Mouse (Mus musculus) heart, adult 9 months (tissue): ENCODE measurements around the gene Ercc6.

Experiments used
- DNase-seq, 2 experiments: peaks; one replicate each; pipeline ENCODE4 v3.0.0; 2022; ENCODE audit warnings: low spot score in 2 of 2

Ercc6 gene

DNA sequence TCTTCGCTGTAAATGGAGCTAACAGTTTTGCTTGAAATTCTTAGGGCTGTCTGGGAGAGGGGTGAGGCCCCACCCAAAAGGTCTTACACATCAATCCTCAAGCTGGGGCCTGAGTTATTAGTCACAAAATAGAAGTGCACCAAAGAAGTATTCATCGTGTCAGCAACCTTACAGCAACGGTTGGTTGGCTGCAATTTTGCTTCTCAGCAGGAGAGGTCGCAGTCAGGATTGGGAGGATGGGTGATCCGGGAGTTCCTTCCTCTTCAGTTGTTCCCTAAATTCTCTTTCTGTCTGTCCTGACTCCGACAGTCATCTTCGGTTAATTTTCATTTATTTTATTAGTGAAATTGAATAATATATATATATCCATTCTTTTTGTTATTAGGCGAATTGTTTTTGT lies 59.2 kb downstream of the Ercc6 start:
- no peak for DNase-seq

DNA sequence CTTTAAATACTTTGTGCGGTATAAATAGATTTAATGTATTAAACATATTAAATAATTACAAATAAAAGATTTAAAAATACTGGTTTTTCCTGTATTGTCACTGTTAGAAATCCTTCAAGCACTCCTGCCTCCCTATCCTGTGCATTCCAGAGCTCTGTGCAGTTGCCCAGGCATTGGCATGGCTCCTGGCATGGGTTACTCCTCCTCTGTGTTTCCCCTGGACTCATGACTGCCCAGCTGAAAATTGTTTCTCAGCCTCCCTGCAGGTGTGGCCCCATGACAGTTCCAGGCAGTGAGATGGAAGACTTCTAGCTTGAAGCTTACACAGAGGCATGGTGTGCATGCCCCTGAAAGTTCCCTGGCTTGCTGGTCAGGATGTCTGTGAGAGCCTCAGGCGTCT lies 65.1 kb downstream of the Ercc6 start:
- peak in 1 of 2 experiments; percentile 3 for DNase-seq

DNA sequence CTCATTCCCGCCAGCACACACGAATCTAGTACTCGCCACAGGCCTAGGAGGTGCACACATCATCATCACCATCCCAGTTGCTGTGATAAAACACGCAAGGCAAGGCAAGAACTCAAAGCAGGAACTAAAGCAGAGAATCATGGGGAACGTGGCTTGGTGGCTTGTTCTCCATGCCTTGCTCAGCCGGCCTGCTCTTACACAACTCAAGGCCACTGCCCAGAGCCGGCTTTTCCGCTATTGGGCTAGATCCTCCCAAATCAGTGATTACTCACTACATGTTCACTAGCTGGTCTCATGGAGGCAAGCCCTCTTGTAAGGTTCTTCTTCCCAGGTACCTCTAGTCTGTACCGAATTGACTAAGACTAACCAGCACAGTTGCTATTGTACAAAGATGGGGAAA lies 70.4 kb downstream of the Ercc6 start:
- no peak for DNase-seq

DNA sequence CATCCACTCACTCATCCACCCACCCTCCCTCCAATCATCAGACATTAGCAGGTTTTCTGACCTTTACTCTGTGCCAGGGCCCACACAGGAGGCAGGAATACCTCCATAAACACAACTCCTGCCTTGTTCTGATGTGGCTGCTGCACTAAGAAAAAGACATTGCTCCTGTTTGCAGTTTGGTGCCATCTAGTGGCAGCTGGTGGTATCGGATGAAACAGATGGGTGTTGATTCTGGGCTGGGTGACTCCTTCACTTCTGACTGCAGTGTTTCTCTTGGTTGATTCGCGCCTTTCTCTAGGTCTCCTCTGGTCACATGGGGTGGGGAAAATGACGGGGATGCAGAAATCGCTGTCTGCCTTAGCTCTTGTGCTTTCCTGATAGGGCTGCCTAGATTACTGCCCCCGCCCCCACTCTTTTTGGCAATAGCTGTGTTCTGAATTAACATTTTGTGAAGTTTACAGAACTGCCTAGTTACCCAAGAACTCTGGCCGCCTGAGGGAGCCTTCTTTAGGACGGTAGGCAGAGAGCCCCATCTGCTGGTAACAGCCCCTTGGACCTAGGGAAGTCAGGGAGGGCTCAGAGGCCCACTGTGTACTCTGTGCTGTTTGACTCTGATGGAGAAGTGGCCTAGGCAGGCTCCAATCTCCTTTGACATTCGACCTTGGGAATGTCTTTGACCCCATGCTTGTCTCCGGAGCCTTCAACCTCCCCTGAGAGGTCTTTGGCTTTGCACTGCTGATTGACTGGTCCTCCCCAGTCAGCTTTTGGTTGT lies 73.9 kb downstream of the Ercc6 start:
- peak in 1 of 2 experiments; percentile 38 for DNase-seq

DNA sequence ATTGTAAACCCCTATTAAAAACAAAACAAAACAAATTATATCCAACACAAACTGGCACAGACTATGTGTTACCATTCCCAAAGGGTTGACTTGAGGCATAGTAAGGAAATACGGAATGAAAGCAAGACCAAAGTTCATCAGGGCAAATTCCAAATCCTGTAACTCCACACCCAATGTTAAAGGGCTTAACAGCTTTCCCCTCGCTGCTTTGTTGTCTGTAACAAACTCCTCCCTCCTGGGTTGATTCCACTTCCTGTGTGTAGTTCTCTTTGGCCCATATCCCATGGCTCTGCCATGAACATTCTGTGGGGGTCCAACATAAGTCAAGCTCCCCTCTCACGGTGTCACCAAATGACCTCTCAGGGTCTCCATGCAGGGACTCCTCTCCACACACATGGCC lies 77.1 kb downstream of the Ercc6 start:
- DNase-seq = no peak

DNA sequence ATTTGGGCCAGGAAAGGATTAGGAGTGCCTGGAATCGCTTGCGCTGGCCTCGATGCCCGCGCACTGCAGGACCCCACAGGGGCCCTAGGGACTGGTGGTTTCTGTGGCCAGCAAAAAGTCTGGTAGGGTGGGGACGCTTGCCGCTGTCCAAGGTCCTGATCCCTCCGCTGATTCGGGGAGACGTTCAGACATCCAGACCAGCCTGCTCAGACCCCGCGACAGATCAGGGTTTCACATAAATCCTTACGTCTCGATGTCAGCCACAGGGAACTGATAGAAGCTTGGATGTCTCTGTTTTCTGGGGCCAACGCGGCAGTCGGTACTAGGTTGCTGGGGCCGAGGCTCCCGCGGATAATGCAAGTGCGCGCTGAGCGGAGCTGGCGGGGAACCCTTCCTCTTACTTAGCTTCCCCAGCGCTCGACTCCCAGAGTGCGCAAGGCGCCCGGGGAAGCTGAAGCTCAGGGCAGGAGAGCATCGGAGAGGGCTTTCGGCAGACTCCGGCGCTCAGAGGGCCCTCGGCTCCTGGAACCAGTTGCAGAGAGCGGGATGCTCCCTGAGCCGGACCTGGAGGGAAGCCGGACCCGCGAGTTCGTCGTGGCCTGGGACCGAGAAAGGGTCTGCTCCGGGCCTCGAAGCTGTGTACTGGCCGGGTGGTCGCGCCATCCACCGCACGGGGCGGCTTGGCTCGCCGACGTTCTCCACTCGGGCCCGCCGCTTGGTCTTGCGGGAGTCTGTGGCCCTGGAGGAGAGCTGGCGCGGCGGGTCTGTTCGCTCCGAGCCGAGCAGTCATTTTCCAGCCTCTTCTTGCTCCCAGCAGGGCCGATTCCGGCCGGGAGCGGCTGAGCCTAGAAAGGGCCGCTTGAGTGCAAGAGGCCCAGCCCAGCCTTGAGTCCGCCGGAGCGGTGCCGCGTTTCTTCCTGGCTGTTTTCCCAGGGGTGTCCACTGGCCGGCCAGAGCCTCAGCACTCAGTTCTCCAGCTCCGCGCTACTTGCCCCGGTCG lies 84.2 kb downstream of the Ercc6 start:
- DNase-seq = peak in 1 of 2 experiments; percentile 14

DNA sequence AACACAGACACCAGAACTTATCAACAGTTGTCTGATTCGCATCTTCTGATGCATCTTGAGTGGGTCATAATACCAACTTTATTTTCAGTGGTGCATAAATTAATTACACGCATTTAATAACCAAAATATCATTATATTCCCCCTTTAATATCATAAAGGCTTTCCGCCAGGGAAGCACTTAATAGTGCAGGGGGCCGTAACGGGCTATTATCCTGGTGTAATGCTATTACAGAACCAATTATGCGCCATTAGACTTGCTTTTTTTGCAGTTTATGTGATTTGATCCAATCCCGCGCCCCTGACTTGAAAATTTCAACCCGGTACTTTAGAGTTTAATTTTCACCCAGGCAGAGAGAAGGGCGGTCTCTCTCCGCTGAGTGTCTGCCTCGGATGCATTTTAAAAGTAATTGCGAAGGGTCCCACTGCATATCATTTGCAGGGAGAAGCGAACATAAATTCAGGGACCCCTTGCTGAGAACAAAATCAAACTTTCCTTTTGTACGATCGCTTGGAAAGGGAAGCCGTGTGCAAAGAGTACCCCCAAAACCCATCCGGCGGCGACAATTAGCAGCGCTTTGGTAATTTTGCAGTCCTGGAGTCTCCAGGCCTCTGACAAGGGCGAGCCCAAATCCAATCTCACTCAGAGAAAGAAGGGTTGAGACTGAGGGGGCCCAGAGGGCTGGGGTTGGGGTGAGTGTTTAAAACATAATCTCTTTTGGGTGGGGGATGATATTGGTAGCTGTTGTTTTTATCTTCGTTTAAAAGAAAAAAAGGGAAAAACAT lies 85.3 kb downstream of the Ercc6 start:
- no peak for DNase-seq

DNA sequence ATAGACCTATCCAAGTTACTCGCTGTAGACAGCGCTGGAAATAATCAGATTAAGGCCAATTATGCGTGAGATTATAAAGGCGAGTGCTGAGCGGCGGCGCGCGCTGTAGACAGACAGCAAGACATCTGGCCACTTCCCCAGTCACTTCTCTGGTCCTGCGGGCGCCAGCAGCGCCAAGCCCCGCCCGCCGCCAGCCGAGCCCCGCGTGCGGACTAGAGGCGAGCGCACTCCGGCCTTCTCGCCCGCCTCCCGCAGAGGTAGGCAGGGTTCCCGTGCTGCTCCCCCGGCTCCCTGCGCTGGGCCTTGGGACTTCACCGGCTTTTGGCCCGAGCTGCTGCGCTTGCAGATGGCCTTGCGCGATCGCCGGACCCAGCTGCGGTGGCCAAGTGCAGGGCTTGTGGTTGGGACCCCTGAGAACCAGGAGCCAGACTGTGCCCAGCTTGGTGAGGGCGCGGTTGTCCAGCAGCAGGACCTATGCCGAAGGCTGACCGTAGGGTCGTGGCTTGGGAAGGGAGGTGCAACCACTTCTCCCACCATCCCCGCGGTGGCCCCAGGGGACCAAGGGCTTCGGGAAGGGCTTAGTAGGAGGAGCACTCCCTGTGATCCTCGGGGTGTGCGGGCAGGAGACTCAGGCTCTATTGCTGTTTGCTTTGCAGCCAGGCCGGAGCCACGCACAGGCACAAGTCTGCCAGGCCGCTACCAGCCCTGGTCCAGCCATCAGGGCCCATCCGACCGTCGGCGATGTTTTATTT lies 86.1 kb downstream of the Ercc6 start, which contains the start of gene Prrxl1:
Prrxl1 (plus strand) TSS at position 118 of the 752 bp plus-strand sequence.
- DNase-seq = no peak

DNA sequence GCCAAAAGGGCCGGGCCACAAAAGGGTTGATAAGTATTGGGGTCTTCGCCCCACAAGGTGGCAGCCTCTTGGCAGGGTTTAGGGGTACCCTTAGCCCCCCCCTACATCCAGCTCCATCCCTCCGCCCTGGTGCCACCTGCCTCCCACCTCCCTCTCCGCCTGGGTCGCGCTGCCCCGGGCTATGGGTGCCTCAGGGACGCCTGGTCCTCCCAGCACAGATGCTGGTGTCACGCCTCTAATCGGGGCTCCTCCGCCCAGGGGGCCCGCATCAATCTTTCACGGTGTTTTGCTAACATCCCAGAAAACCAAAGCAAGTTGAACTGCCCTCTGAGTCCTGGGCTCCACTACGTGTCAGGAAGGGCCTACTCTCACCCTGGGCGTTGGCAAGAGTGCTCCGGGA lies 86.8 kb downstream of the Ercc6 start:
- no peak for DNase-seq

DNA sequence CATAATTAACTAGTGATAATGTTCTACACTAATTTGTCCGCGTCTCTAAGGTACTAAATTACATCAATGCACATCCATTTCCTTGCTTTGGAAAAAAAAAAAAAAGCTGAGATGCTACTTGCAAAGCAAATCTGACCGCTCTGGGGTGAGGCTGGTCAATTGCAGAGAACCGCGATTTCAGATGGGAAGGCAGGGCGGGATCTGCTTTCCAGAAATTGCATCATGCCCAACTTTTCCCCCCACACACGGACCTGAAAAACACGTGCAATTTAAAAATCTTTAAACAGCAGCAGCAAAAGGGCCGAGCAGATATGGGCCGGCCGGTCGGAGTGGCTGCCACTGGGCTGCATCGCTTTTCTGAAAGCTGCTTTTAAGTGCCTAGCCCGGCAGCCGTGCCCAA lies 92.2 kb downstream of the Ercc6 start:
- no peak for DNase-seq

DNA sequence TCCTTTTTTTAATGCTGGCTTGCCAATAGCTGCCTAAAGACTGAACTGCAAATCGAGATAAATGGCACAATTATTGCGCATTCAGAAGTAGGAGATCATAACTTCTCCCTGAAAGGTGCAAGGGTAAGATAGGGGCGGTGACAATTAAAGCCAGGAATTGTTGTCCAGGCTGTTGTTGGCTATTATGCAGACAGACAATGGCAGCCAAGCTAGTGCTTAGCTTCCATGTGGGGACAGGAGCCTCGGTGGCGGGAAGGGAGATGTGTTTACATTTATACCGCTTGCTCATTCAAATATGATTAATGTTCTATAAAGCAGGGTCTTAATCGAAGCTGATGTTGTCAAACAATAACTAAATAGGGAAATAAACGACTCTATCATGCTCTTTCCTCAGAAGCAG lies 93.0 kb downstream of the Ercc6 start:
- DNase-seq = no peak

DNA sequence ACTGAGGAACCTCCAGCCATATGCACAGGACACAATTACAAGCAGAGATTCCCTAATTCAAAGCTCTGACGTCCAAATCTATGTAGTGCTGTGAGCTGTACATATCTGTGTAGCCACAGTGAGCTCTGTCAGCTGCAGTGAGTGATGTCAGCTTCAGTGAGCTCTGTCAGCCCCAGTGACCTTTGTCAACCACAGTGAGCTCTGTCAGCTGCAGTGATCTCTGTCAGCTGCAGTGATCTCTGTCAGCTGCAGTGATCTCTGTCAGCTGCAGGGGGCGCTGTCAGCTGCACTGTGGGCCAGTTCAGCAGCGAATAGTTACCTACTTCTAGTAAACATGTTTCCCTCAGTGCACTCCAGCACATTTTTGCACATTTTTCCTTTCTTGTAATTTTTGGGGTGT lies 96.1 kb downstream of the Ercc6 start:
- DNase-seq = no peak

DNA sequence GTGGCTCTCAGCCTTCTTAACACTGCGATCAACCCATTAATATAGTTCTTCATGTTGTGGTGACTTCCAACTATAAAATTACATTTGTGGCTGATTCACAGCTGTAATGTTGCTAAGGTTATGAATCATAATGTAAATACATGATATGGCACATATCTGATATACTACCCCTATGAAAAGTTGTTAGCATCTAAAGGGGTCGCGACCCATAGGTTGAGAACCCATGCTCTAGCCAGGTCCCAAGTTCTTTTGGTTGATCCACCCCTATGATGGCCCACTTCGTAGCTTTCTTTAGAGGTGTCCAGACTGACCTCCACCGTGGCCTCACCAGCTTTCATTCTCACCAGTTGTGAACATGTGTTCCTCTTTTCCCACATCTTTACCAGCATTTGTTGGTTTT lies 103.9 kb downstream of the Ercc6 start:
- no peak for DNase-seq

DNA sequence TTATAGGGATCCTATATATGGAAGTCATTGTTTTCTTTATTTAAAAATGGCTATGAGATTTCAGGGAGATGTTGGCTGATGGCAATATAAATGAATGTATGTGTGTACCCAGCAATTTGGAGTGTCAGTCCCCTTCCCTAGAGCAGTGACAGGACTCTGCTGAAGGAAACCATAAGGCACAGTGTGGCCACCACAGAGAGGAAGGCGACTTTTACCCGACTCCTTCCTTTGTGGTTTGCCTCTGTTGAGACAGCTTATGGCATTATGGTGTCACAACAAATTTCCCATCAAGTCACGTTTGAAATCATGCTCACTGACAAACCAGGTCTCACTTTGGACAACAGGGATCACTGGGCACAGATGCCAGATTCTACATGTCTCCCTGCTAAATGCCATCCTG lies 110.9 kb downstream of the Ercc6 start:
- no peak for DNase-seq

DNA sequence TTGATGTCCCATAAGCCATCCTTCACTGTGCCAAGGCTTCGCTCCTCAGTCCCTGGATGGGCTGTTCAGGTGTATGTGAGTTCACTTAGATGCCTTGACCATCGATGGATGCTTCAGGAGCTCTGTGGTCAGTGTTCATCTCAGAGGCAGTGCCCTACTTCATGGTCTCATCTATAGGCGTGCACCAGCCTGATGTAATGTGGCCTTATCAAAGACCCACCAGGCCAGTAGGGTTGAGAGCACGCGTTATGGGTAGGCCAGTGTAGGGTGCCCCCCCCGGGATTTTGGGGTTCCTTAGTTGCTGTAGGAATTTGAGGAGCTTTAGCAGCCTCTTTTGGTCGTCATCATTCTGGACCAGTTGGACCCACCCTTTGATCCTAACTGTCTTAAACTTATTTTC lies 111.5 kb downstream of the Ercc6 start:
- no peak for DNase-seq

DNA sequence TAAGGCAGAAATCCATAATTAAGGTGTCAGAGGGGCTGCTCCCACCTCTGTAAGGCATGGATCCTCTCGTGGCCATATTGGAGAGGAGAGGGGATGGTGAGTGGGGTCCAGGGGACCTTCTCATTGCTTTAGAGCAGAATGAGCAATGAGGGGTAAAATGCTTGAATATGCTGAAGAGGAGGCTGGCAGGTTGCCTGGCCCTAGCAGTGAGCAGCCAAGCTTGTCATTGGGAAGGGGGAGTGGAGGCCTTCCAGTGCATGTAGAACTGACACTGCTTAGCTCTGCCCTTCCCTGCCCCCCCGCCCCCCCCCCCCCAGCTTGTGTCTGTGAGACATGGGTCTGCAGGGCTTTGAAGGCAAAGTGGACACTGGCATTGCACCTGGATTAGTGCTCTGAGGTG lies 114.0 kb downstream of the Ercc6 start:
- DNase-seq = no peak

DNA sequence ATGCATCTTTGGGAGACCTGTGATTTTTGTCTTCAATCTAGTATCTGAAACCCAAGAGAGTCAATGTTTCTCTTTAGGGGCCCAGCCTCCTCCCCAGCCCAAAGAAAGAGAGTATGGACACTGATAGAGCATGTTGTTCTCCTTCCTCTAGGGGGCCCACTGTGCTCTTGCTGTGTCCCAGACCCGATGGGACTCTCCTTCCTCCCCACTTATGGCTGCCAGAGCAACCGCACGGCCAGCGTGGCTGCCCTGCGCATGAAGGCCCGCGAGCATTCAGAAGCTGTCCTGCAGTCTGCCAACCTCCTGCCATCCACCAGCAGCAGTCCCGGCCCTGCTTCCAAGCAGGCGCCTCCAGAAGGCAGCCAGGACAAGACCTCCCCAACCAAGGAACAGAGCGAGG lies 115.3 kb downstream of the Ercc6 start:
- DNase-seq = no peak
